Mouse (Mus musculus): Measurements from ENCODE around the gene Mlxipl.

GRCm38 (mm10) chr5:135186621-135187348, 97.1 kb downstream of the Mlxipl start, which contains the start of gene Baz1b:
- TF ChIP-seq POLR2A (IDR thresholded peaks at IDR 0.05; ENCODE audit: borderline replicate concordance, extremely low read depth, low read depth, low read length) (peak; percentile 71; the same call in 1 of the 2 replicates), CTCF (IDR thresholded peaks at IDR 0.05; ENCODE audit: insufficient read depth, low read length) (no peak)
